Mouse (Mus musculus) cerebellum, postnatal 10 days (tissue): ENCODE results near the gene Mthfs.
A peak's percentile ranks its signal among the peaks of the same experiment; 100 is the strongest.
"Not testable (repeated sequence)": the region's sequence is repeated elsewhere in the genome, so short reads cannot be mapped to it uniquely, and the experiment has no call there.

Source experiments
- DNase-seq, 2 experiments: peaks; one replicate each; pipeline ENCODE4 v3.0.0; 2021; ENCODE audit warnings: mixed read lengths in 2 of 2

The Mthfs gene

GRCm38 (mm10) chr9:89210353-89211064 lies at the start of gene Mthfs:
Gene Mthfs (plus strand): TSS chr9:89210676.
- peak; percentile 12 to 52 for DNase-seq

GRCm38 (mm10) chr9:89172539-89172938 lies 37.9 kb upstream of the Mthfs start:
- DNase-seq = not testable (repeated sequence)

- peak; percentile 83 to 84 for DNase-seq
Observed at GRCm38 (mm10) chr9:89178833-89179232, 31.6 kb upstream of the Mthfs start.

- DNase-seq = not testable (repeated sequence)
Observed at GRCm38 (mm10) chr9:89179469-89179868, 31.0 kb upstream of the Mthfs start.

GRCm38 (mm10) chr9:89187006-89187405 lies 23.5 kb upstream of the Mthfs start:
- not testable (repeated sequence) for DNase-seq

- DNase-seq = not testable (repeated sequence)
Observed at GRCm38 (mm10) chr9:89195483-89195882, 15.0 kb upstream of the Mthfs start.

GRCm38 (mm10) chr9:89197509-89197908 lies 13.0 kb upstream of the Mthfs start:
- not testable (repeated sequence) for DNase-seq

GRCm38 (mm10) chr9:89198349-89198748 lies 12.1 kb upstream of the Mthfs start:
- not testable (repeated sequence) for DNase-seq

GRCm38 (mm10) chr9:89198969-89199416 lies 11.5 kb upstream of the Mthfs start, which contains the start of the genes Bcl2a1b and Gm29094:
Gene Bcl2a1b (plus strand): TSS chr9:89199209.
Gene Gm29094 (plus strand): TSS chr9:89199379.
- not testable (repeated sequence) for DNase-seq

- not testable (repeated sequence) for DNase-seq
Observed at GRCm38 (mm10) chr9:89202256-89202655, 8.2 kb upstream of the Mthfs start.

GRCm38 (mm10) chr9:89208939-89209338 lies 1.5 kb upstream of the Mthfs start:
- DNase-seq = not testable (repeated sequence)

GRCm38 (mm10) chr9:89211065-89211858 lies 786 bp downstream of the Mthfs start:
- DNase-seq = peak; percentile 92 to 93

GRCm38 (mm10) chr9:89212428-89212827 lies 2.0 kb downstream of the Mthfs start:
- DNase-seq = peak; percentile 72 to 73

GRCm38 (mm10) chr9:89218174-89218573 lies 7.7 kb downstream of the Mthfs start:
- not testable (repeated sequence) for DNase-seq

- not testable (repeated sequence) for DNase-seq
Observed at GRCm38 (mm10) chr9:89219668-89220067, 9.2 kb downstream of the Mthfs start.

- not testable (repeated sequence) for DNase-seq
Observed at GRCm38 (mm10) chr9:89220704-89221287, 10.3 kb downstream of the Mthfs start.

GRCm38 (mm10) chr9:89226071-89226470 lies 15.6 kb downstream of the Mthfs start:
- DNase-seq = peak; percentile 61 to 64

GRCm38 (mm10) chr9:89228122-89228521 lies 17.6 kb downstream of the Mthfs start:
- DNase-seq = no peak

GRCm38 (mm10) chr9:89230897-89231497 lies 20.5 kb downstream of the Mthfs start:
- peak; percentile 81 to 83 for DNase-seq

- DNase-seq = not testable (repeated sequence)
Observed at GRCm38 (mm10) chr9:89237131-89237530, 26.7 kb downstream of the Mthfs start.

GRCm38 (mm10) chr9:89238976-89239505 lies 28.6 kb downstream of the Mthfs start:
- DNase-seq = peak; percentile 67 to 68

GRCm38 (mm10) chr9:89240516-89241019 lies 30.1 kb downstream of the Mthfs start:
- peak; percentile 83 to 93 for DNase-seq
